ENCODE assay signal across 1 mouse cellular context in the genomic region with DNA sequence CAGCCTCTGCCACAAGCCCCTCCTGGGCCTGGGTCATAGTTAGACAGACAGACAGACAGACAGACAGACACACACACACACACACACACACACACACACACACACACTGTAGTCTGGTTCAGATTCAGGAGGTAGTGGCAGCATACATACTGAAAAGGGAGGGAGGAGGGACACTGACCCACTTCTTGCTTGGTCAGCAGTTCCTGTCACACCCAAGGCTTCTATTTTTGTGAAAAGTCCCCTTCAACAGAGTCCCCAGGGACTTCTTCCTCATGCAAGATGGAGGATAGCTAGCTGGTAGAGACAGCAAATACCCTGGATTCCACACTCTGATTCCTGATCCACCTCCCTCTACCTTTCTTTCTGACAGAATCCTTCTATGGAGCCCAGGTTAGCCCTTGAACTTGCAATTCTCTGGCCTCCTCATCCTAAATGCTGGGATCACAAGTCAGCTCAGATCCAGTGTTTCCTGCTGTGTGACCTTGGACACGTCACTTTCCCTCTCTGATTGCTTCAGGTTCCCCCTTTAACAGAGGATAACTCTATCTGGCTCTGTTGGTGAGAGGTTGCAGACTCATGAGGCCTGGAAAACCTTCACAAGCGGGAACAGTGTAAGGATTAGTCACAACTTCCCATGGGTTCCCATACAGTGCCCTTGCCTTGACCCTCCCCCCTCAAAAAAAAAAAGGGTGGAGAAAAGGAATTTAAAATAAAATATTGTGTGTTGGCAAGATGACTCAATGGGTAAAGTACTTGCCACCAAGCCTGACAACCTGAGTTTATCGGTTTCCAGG.
TF ChIP-seq lines count a peak whose summit lies in the region.

No protein-coding gene starts in this region.

TF ChIP-seq in CH12.LX, 34 proteins besides CTCF, POLR2A, EP300 and RAD21:
- TF ChIP-seq KAT2A (IDR thresholded peaks at IDR 0.05; ENCODE audit: insufficient replicate concordance, low read length): 0 out of 2 replicates have a peak, but pooled peaks have one; percentile 9
- TF ChIP-seq MAFK (IDR thresholded peaks at IDR 0.05; ENCODE audit: insufficient replicate concordance, low read length): peak; percentile 91
- TF ChIP-seq ETS1 (conservative IDR thresholded peaks at IDR 0.05; ENCODE audit: low read depth, low read length): no peak
- TF ChIP-seq NELFE (IDR thresholded peaks at IDR 0.05; ENCODE audit: low read depth, low read length): peak; percentile 40; the same call in 1 of the 2 replicates
